Mouse (Mus musculus) MEL (cell line): Measurements from ENCODE around the gene Ccdc117. TPM values are rescaled to one million over a fixed set of nuclear protein-coding genes. Genes with fewer than 3 reads are reported as not detected.
A peak's percentile ranks its signal among the peaks of the same experiment; 100 is the strongest.

ENCODE experiments used
- DNase-seq: peaks from one replicate; pipeline ENCODE4 v3.0.0; 2011; ENCODE audit warnings: low read depth, low spot score
- H3K27ac ChIP-seq: 2 replicates; pipeline ENCODE4 v1.5.1; 2012; ENCODE audit warnings: low read depth, mild to moderate bottlenecking, control low read depth, low read length, moderate library complexity; ENCODE audit not compliant: control insufficient read depth
- H3K27me3 ChIP-seq, 2 experiments: fragments of 150-350 bp in 1 of 2; sonication (generic) in 1 of 2; 2 replicates each; pipeline ENCODE4 v1.6.1; 2012; ENCODE audit warnings: low read length in 2 of 2, mild to moderate bottlenecking in 2 of 2, improper control_type of control experiment in 1 of 2, moderate library complexity in 1 of 2; ENCODE audit not compliant: insufficient read depth in 2 of 2, control insufficient read depth in 1 of 2
- H3K36me3 ChIP-seq, 2 experiments: 2 replicates each; pipeline ENCODE4 v1.6.1; 2012 to 2014; ENCODE audit warnings: low read length in 2 of 2, improper control_type of control experiment in 1 of 2, inconsistent platforms in 1 of 2, mild to moderate bottlenecking in 1 of 2; ENCODE audit not compliant: insufficient read depth in 2 of 2, control insufficient read depth in 1 of 2
- H3K4me1 ChIP-seq, 2 experiments: fragments of 150-350 bp in 1 of 2; sonication (generic) in 1 of 2; 2 replicates each; pipeline ENCODE4 v1.6.1; 2012; ENCODE audit warnings: low read length in 2 of 2, improper control_type of control experiment in 1 of 2, mild to moderate bottlenecking in 1 of 2; ENCODE audit not compliant: insufficient read depth in 2 of 2, control insufficient read depth in 1 of 2
- H3K4me3 ChIP-seq, 2 experiments: fragments of 150-350 bp in 1 of 2; sonication (generic) in 1 of 2; 2 replicates each; pipeline ENCODE4 v1.5.1; 2012; ENCODE audit warnings: low read depth in 2 of 2, low read length in 2 of 2, mild to moderate bottlenecking in 2 of 2, moderate library complexity in 2 of 2, control low read depth in 1 of 2, improper control_type of control experiment in 1 of 2; ENCODE audit not compliant: control insufficient read depth in 1 of 2, insufficient read depth in 1 of 2
- H3K79me2 ChIP-seq: 2 replicates; pipeline ENCODE4 v1.6.1; 2012; ENCODE audit warnings: mild to moderate bottlenecking, low read length, moderate library complexity; ENCODE audit not compliant: control insufficient read depth, poor library complexity, insufficient read depth
- H3K9ac ChIP-seq: 2 replicates; pipeline ENCODE4 v1.6.1; 2012; ENCODE audit warnings: low read depth, mild to moderate bottlenecking, control low read depth, low read length, moderate library complexity; ENCODE audit not compliant: control insufficient read depth, poor library complexity, severe bottlenecking
- H3K9me3 ChIP-seq: fragments of 150-350 bp; sonication (generic); replicated peaks from 2 replicates; pipeline ENCODE4 v1.6.1; 2012; ENCODE audit warnings: mild to moderate bottlenecking, low read length, improper control_type of control experiment, moderate library complexity; ENCODE audit not compliant: insufficient read depth
- CHD1 ChIP-seq: IDR thresholded peaks from 2 replicates; pipeline ENCODE4 v1.6.1; 2012; ENCODE audit warnings: low read depth, mild to moderate bottlenecking, inconsistent platforms, low read length, improper control_type of control experiment
- CHD2 ChIP-seq: IDR thresholded peaks from 2 replicates; pipeline ENCODE4 v1.6.1; 2011; ENCODE audit warnings: low read length, improper control_type of control experiment
- CTCF ChIP-seq, 3 experiments: IDR thresholded peaks in 2 of 3; conservative IDR thresholded peaks in 1 of 3; 2 replicates each; pipeline ENCODE4 v1.5.1; 2011 to 2012; ENCODE audit warnings: low read length in 3 of 3, low read depth in 2 of 3, mild to moderate bottlenecking in 2 of 3, improper control_type of control experiment in 1 of 3, inconsistent platforms in 1 of 3, mixed read lengths in 1 of 3, moderate library complexity in 1 of 3; ENCODE audit not compliant: control insufficient read depth in 1 of 3, insufficient read depth in 1 of 3, poor library complexity in 1 of 3, severe bottlenecking in 1 of 3
- E2F4 ChIP-seq: IDR thresholded peaks from 2 replicates; pipeline ENCODE4 v1.6.1; 2011; ENCODE audit warnings: low read depth, low read length, improper control_type of control experiment, borderline replicate concordance
- ELF1 ChIP-seq: IDR thresholded peaks from 2 replicates; pipeline ENCODE4 v1.6.1; 2014; ENCODE audit warnings: low read depth, mild to moderate bottlenecking, inconsistent platforms, low read length, improper control_type of control experiment, moderate library complexity
- EP300 ChIP-seq, 2 experiments: IDR thresholded peaks; 2 replicates each; pipeline ENCODE4 v1.6.1; 2011; ENCODE audit warnings: improper control_type of control experiment in 2 of 2, low read length in 2 of 2, low read depth in 1 of 2, mild to moderate bottlenecking in 1 of 2
- ETS1 ChIP-seq: IDR thresholded peaks from 2 replicates; pipeline ENCODE4 v1.6.1; 2012; ENCODE audit warnings: low read depth, mild to moderate bottlenecking, inconsistent platforms, low read length, improper control_type of control experiment, moderate library complexity
- GABPA ChIP-seq: IDR thresholded peaks from 2 replicates; pipeline ENCODE4 v1.6.1; 2012; ENCODE audit warnings: low read depth, mild to moderate bottlenecking, inconsistent platforms, low read length, improper control_type of control experiment, moderate library complexity
- GATA1 ChIP-seq: IDR thresholded peaks from 2 replicates; pipeline ENCODE4 v1.6.1; 2011; ENCODE audit warnings: low read depth, low read length, improper control_type of control experiment
- JUND ChIP-seq: IDR thresholded peaks from 2 replicates; pipeline ENCODE4 v1.6.1; 2011; ENCODE audit warnings: low read depth, mild to moderate bottlenecking, improper control_type of control experiment, low read length
- MAFK ChIP-seq: IDR thresholded peaks from 2 replicates; pipeline ENCODE4 v1.6.1; 2011; ENCODE audit warnings: low read depth, mild to moderate bottlenecking, low read length, improper control_type of control experiment, borderline replicate concordance
- MEF2A ChIP-seq: IDR thresholded peaks from 2 replicates; pipeline ENCODE4 v1.6.1; 2014; ENCODE audit warnings: low read depth, mild to moderate bottlenecking, inconsistent platforms, low read length, improper control_type of control experiment; ENCODE audit not compliant: poor library complexity, insufficient replicate concordance, severe bottlenecking; ENCODE audit errors: extremely low read depth
- MYB ChIP-seq: IDR thresholded peaks from 2 replicates; pipeline ENCODE4 v1.6.1; 2011; ENCODE audit warnings: mild to moderate bottlenecking, low read depth, low read length, improper control_type of control experiment
- POLR2A ChIP-seq, 2 experiments: IDR thresholded peaks; 2 replicates each; pipeline ENCODE4 v1.6.1; 2011 to 2012; ENCODE audit warnings: low read length in 2 of 2, mild to moderate bottlenecking in 2 of 2, control low read depth in 1 of 2, improper control_type of control experiment in 1 of 2, low read depth in 1 of 2, moderate library complexity in 1 of 2; ENCODE audit not compliant: control insufficient read depth in 1 of 2, insufficient read depth in 1 of 2, poor library complexity in 1 of 2
- POLR2AphosphoS5 ChIP-seq: IDR thresholded peaks from 2 replicates; pipeline ENCODE4 v1.6.1; 2012; ENCODE audit warnings: low read depth, borderline replicate concordance, mild to moderate bottlenecking, inconsistent platforms, low read length, moderate library complexity, mixed read lengths
- RAD21 ChIP-seq: IDR thresholded peaks from 2 replicates; pipeline ENCODE4 v1.6.1; 2011; ENCODE audit warnings: mild to moderate bottlenecking, low read depth, low read length, improper control_type of control experiment
- SMC3 ChIP-seq: IDR thresholded peaks from 2 replicates; pipeline ENCODE4 v1.6.1; 2011; ENCODE audit warnings: low read depth, low read length, improper control_type of control experiment
- TBP ChIP-seq: IDR thresholded peaks from 2 replicates; pipeline ENCODE4 v1.8.0; 2011; ENCODE audit warnings: low read depth, low read length, improper control_type of control experiment
- UBTF ChIP-seq: IDR thresholded peaks from 2 replicates; pipeline ENCODE4 v1.6.1; 2012; ENCODE audit warnings: low read depth, mild to moderate bottlenecking, inconsistent platforms, low read length, improper control_type of control experiment, moderate library complexity, borderline replicate concordance; ENCODE audit not compliant: insufficient read depth
- ZKSCAN1 ChIP-seq: IDR thresholded peaks from 2 replicates; pipeline ENCODE4 v1.6.1; 2012; ENCODE audit warnings: low read depth, mild to moderate bottlenecking, inconsistent platforms, low read length, improper control_type of control experiment, moderate library complexity
- polyA plus RNA-seq, 2 experiments: library from polyadenylated mRNA; stranded (reverse) in 1 of 2; unstranded in 1 of 2; fragments of >175 nt in 1 of 2; fragments of >200 nt in 1 of 2; gene quantifications; 2 replicates each; pipeline versions ENCODE4 v1.2.1 to v1.2.4; 2012; ENCODE audit warnings: low replicate concordance in 2 of 2, low read depth in 1 of 2; ENCODE audit not compliant: insufficient read length in 2 of 2, insufficient read depth in 1 of 2, missing spikeins in 1 of 2
- total RNA-seq: library from RNA; depleted of rRNA; stranded (reverse); fragments of 300-350 nt; gene quantifications from 2 replicates; pipeline ENCODE4 v1.2.3, GENCODE M21; 2012

Gene Ccdc117
- total and polyA plus RNA-seq, 3 experiments = 19.4 to 35.4 TPM; not detected in 1

- Histone ChIP-seq H3K27ac (peak overlapping the region; percentile 2; the same call in 1 of the 2 replicates), H3K9me3 (no peaks in the 10 kb centered on the region), H3K27me3 (no peaks in the 10 kb centered on the region), H3K4me3 (no peak overlapping the region), H3K79me2 (no peaks in the 10 kb centered on the region), H3K9ac (no peak overlapping the region), H3K4me1 (peaks cover 5 to 9% of the 10 kb centered on the region in 2 experiments), H3K36me3 (peaks cover 26 to 32% of the 10 kb centered on the region in 2 experiments)
- no peak for DNase-seq
- TF ChIP-seq GATA1 (0 out of 2 replicates have a peak, but pooled peaks have one; percentile 24), CHD2 (no peak), POLR2A (IDR thresholded peaks at IDR 0.05; ENCODE audit: control insufficient read depth in 1 of 2, insufficient read depth in 1 of 2, low read depth in 1 of 2, low read length in 2 of 2, poor library complexity in 1 of 2) (peak in 1 of 2 experiments; percentile 30; a peak in 1 of 4 replicates), CTCF (IDR thresholded peaks at IDR 0.05 in 2 of 3, conservative IDR thresholded peaks at IDR 0.05 in 1 of 3; ENCODE audit: control insufficient read depth in 1 of 3, insufficient read depth in 1 of 3, low read depth in 2 of 3, low read length in 3 of 3, poor library complexity in 1 of 3, severe bottlenecking in 1 of 3) (no peak), EP300 (IDR thresholded peaks at IDR 0.05; ENCODE audit: low read depth in 1 of 2, low read length in 2 of 2) (0 out of 4 replicates have a peak, but pooled peaks of 1 of the 2 experiments have one; percentile 29)
These were observed 11.3 kb downstream of the Ccdc117 start for GRCm38 (mm10) chr11:5530717-5531116.

- Histone ChIP-seq H3K27me3 (no peaks in the 10 kb centered on the region), H3K36me3 (peaks cover 26 to 36% of the 10 kb centered on the region in 2 experiments), H3K4me3 (no peak overlapping the region)
- TF ChIP-seq MYB (no peak), ETS1 (no peak), CHD1 (0 out of 2 replicates have a peak, but pooled peaks have one; percentile 39), RAD21 (no peak), MEF2A (no peak), MAFK (no peak), ELF1 (no peak), TBP (no peak), E2F4 (no peak), SMC3 (0 out of 2 replicates have a peak, but pooled peaks have one; percentile 2), ZKSCAN1 (no peak), POLR2AphosphoS5 (no peak), UBTF (no peak), JUND (no peak), GABPA (no peak)
- TF ChIP-seq, all 39 proteins: peak for 2
- DNase-seq = no peak
- Histone ChIP-seq H3K4me1 (peaks cover 5 to 9% of the 10 kb centered on the region in 2 experiments), H3K27ac (no peak overlapping the region), H3K9ac (no peak overlapping the region), H3K9me3 (no peaks in the 10 kb centered on the region), H3K79me2 (no peaks in the 10 kb centered on the region)
These were observed 11.8 kb downstream of the Ccdc117 start for GRCm38 (mm10) chr11:5530172-5530571.
